Mouse (Mus musculus): ENCODE data around the gene Adcy9. TPM values are rescaled to one million over a fixed set of nuclear protein-coding genes. Genes with fewer than 3 reads are reported as not detected.
"Not testable (repeated sequence)": the region's sequence is repeated elsewhere in the genome, so short reads cannot be mapped to it uniquely, and the experiment has no call there.

The Adcy9 gene
- polyA plus RNA-seq, 1 experiment from 2014 or later = 0.35 TPM

- Histone ChIP-seq H3K27me3 (ENCODE audit: poor library complexity, severe bottlenecking) (no peaks in the 10 kb centered on the region), H3K4me1 (peaks cover 5% of the 10 kb centered on the region; the same call in 1 of the 2 replicates), H3K36me3 (replicated peaks) (no peaks in the 10 kb centered on the region), H3K4me3 (no peak overlapping the region), H3K27ac (no peak overlapping the region), H3K9me3 (no peaks in the 10 kb centered on the region)
- WGBS = 82% methylated on average over 1 of the region's 1 CpGs
- DNase-seq (ENCODE audit: extremely low spot score, low spot score) = no peak
Measured at GRCm38 (mm10) chr16:4367291-4367690, 53.0 kb downstream of the Adcy9 start.

GRCm38 (mm10) chr16:4366671-4367070, 53.6 kb downstream of the Adcy9 start:
- WGBS = 88% methylated on average over 3 of the region's 3 CpGs
- Histone ChIP-seq H3K4me1 (peaks cover 5% of the 10 kb centered on the region; the same call in 1 of the 2 replicates), H3K9me3 (no peaks in the 10 kb centered on the region), H3K27me3 (ENCODE audit: poor library complexity, severe bottlenecking) (no peaks in the 10 kb centered on the region), H3K36me3 (replicated peaks) (no peaks in the 10 kb centered on the region), H3K27ac (no peak overlapping the region), H3K4me3 (no peak overlapping the region)
- no peak for DNase-seq (ENCODE audit: extremely low spot score, low spot score)

- Histone ChIP-seq H3K27me3 (ENCODE audit: poor library complexity, severe bottlenecking) (no peaks in the 10 kb centered on the region), H3K4me1 (peaks cover 4% of the 10 kb centered on the region; the same call in 1 of the 2 replicates), H3K36me3 (replicated peaks) (no peaks in the 10 kb centered on the region), H3K27ac (no peak overlapping the region), H3K4me3 (no peak overlapping the region), H3K9me3 (no peaks in the 10 kb centered on the region)
- WGBS = 90% methylated on average over 4 of the region's 4 CpGs
- no peak for DNase-seq (ENCODE audit: extremely low spot score, low spot score)
Measured at GRCm38 (mm10) chr16:4363341-4364116, 56.8 kb downstream of the Adcy9 start.

- Histone ChIP-seq H3K9me3 (no peaks in the 10 kb centered on the region), H3K36me3 (replicated peaks) (no peaks in the 10 kb centered on the region), H3K4me1 (peaks cover 10% of the 10 kb centered on the region), H3K27ac (no peak overlapping the region), H3K27me3 (ENCODE audit: poor library complexity, severe bottlenecking) (no peaks in the 10 kb centered on the region), H3K4me3 (no peak overlapping the region)
- 68% methylated on average over 4 of the region's 4 CpGs for WGBS
- no peak for DNase-seq (ENCODE audit: extremely low spot score, low spot score)
Measured at GRCm38 (mm10) chr16:4355260-4356043, 64.8 kb downstream of the Adcy9 start.

- Histone ChIP-seq H3K36me3 (replicated peaks) (no peaks in the 10 kb centered on the region), H3K27me3 (ENCODE audit: poor library complexity, severe bottlenecking) (no peaks in the 10 kb centered on the region), H3K4me3 (no peak overlapping the region), H3K9me3 (no peaks in the 10 kb centered on the region), H3K27ac (no peak overlapping the region), H3K4me1 (no peaks in the 10 kb centered on the region)
- DNase-seq (ENCODE audit: extremely low spot score, low spot score) = no peak
- WGBS = 94% methylated on average over 7 of the region's 7 CpGs
Measured at GRCm38 (mm10) chr16:4342579-4342978, 77.7 kb downstream of the Adcy9 start.

- no peaks in the 10 kb centered on the region for H3K27me3 ChIP-seq (ENCODE audit: poor library complexity, severe bottlenecking)
- H3K36me3 ChIP-seq (replicated peaks) = no peaks in the 10 kb centered on the region
- DNase-seq (ENCODE audit: extremely low spot score, low spot score) = no peak
- H3K27ac ChIP-seq = no peak overlapping the region
- H3K4me1 ChIP-seq = no peaks in the 10 kb centered on the region
- no peaks in the 10 kb centered on the region for H3K9me3 ChIP-seq
- WGBS = 92% methylated on average over 14 of the region's 14 CpGs
- no peak overlapping the region for H3K4me3 ChIP-seq
Measured at GRCm38 (mm10) chr16:4341316-4342062, 78.8 kb downstream of the Adcy9 start.

- H3K9me3 ChIP-seq; H3K27me3 ChIP-seq (ENCODE audit: poor library complexity, severe bottlenecking); DNase-seq (ENCODE audit: extremely low spot score, low spot score); H3K4me1 ChIP-seq; H3K4me3 ChIP-seq; H3K27ac ChIP-seq; H3K36me3 ChIP-seq (replicated peaks): not testable (repeated sequence)
- 87% methylated on average over 7 of the region's 7 CpGs for WGBS
Measured at GRCm38 (mm10) chr16:4339216-4339615, 81.1 kb downstream of the Adcy9 start.

GRCm38 (mm10) chr16:4337269-4337668, 83.0 kb downstream of the Adcy9 start:
- Histone ChIP-seq H3K27me3 (ENCODE audit: poor library complexity, severe bottlenecking) (no peaks in the 10 kb centered on the region), H3K4me3 (no peak overlapping the region), H3K27ac (no peak overlapping the region), H3K36me3 (replicated peaks) (no peaks in the 10 kb centered on the region), H3K9me3 (no peaks in the 10 kb centered on the region), H3K4me1 (no peaks in the 10 kb centered on the region)
- 79% methylated on average over 4 of the region's 4 CpGs for WGBS
- no peak for DNase-seq (ENCODE audit: extremely low spot score, low spot score)

GRCm38 (mm10) chr16:4333788-4334187, 86.5 kb downstream of the Adcy9 start:
- WGBS = 91% methylated on average over 5 of the region's 5 CpGs
- Histone ChIP-seq H3K27ac (no peak overlapping the region), H3K27me3 (ENCODE audit: poor library complexity, severe bottlenecking) (no peaks in the 10 kb centered on the region), H3K4me1 (no peaks in the 10 kb centered on the region), H3K36me3 (replicated peaks) (no peaks in the 10 kb centered on the region), H3K9me3 (no peaks in the 10 kb centered on the region), H3K4me3 (no peak overlapping the region)
- DNase-seq (ENCODE audit: extremely low spot score, low spot score) = no peak

GRCm38 (mm10) chr16:4333371-4333770, 86.9 kb downstream of the Adcy9 start:
- H3K4me1 ChIP-seq = no peaks in the 10 kb centered on the region
- WGBS = 88% methylated on average over 2 of the region's 2 CpGs

GRCm38 (mm10) chr16:4327081-4327480, 93.2 kb downstream of the Adcy9 start:
- DNase-seq (ENCODE audit: extremely low spot score, low spot score) = no peak
- H3K36me3 ChIP-seq (replicated peaks) = no peaks in the 10 kb centered on the region
- no peak overlapping the region for H3K4me3 ChIP-seq
- no peaks in the 10 kb centered on the region for H3K27me3 ChIP-seq (ENCODE audit: poor library complexity, severe bottlenecking)
- no peaks in the 10 kb centered on the region for H3K4me1 ChIP-seq
- no peaks in the 10 kb centered on the region for H3K9me3 ChIP-seq
- H3K27ac ChIP-seq = no peak overlapping the region

More at GRCm38 (mm10) chr16:4333371-4333770, 86.9 kb downstream of the Adcy9 start:
- H3K27me3 ChIP-seq (ENCODE audit: poor library complexity, severe bottlenecking) = no peaks in the 10 kb centered on the region
- H3K27ac ChIP-seq = no peak overlapping the region
- no peak for DNase-seq (ENCODE audit: extremely low spot score, low spot score)
- H3K36me3 ChIP-seq (replicated peaks) = no peaks in the 10 kb centered on the region
- no peaks in the 10 kb centered on the region for H3K9me3 ChIP-seq
- H3K4me3 ChIP-seq = no peak overlapping the region

GRCm38 (mm10) chr16:4325801-4326200, 94.5 kb downstream of the Adcy9 start:
- no peak overlapping the region for H3K4me3 ChIP-seq
- H3K27me3 ChIP-seq (ENCODE audit: poor library complexity, severe bottlenecking) = no peaks in the 10 kb centered on the region
- DNase-seq (ENCODE audit: extremely low spot score, low spot score) = no peak
- no peaks in the 10 kb centered on the region for H3K4me1 ChIP-seq
- H3K27ac ChIP-seq = no peak overlapping the region
- WGBS = 87% methylated on average over 2 of the region's 2 CpGs
- H3K36me3 ChIP-seq (replicated peaks) = no peaks in the 10 kb centered on the region
- no peaks in the 10 kb centered on the region for H3K9me3 ChIP-seq

- H3K9me3 ChIP-seq = no peaks in the 10 kb centered on the region
- no peaks in the 10 kb centered on the region for H3K27me3 ChIP-seq (ENCODE audit: poor library complexity, severe bottlenecking)
- H3K36me3 ChIP-seq (replicated peaks) = no peaks in the 10 kb centered on the region
- H3K4me1 ChIP-seq = no peaks in the 10 kb centered on the region
- H3K4me3 ChIP-seq = no peak overlapping the region
- no peak for DNase-seq (ENCODE audit: extremely low spot score, low spot score)
- H3K27ac ChIP-seq = no peak overlapping the region
Measured at GRCm38 (mm10) chr16:4324967-4325366, 95.3 kb downstream of the Adcy9 start.

All from forebrain, embryonic 10.5 days (tissue).